Mouse (Mus musculus) CH12.LX (cell line): Measurements from ENCODE around the gene Itpk1. TPM values are rescaled to one million over a fixed set of nuclear protein-coding genes. Genes with fewer than 3 reads are reported as not detected.

Experiments
- DNase-seq: peaks from one replicate; pipeline ENCODE4 v3.0.0-alpha.2; 2013; ENCODE audit errors: extremely low read depth
- H3K27ac ChIP-seq: 2 replicates; pipeline ENCODE4 v1.5.1; 2012; ENCODE audit warnings: low read depth, mild to moderate bottlenecking, control low read depth, moderate library complexity; ENCODE audit not compliant: insufficient read depth
- H3K27me3 ChIP-seq: replicated peaks from 2 replicates; pipeline ENCODE3; 2012; ENCODE audit warnings: inconsistent platforms
- H3K36me3 ChIP-seq, 2 experiments: replicated peaks in 1 of 2; 2 replicates each; pipeline versions ENCODE3 to v1.6.1; 2012; ENCODE audit warnings: inconsistent platforms in 1 of 2, low read length in 1 of 2, mild to moderate bottlenecking in 1 of 2, mixed read lengths in 1 of 2, moderate library complexity in 1 of 2; ENCODE audit not compliant: control insufficient read depth in 1 of 2, insufficient read depth in 1 of 2
- H3K4me1 ChIP-seq, 2 experiments: 2 replicates each; pipeline ENCODE4 v1.6.1; 2012; ENCODE audit warnings: inconsistent platforms in 1 of 2, moderate library complexity in 1 of 2; ENCODE audit not compliant: insufficient read depth in 2 of 2, control insufficient read depth in 1 of 2
- H3K4me2 ChIP-seq: 2 replicates; pipeline ENCODE4 v1.6.1; 2012; ENCODE audit warnings: low read depth, mild to moderate bottlenecking, control low read depth; ENCODE audit not compliant: poor library complexity, insufficient read depth, severe bottlenecking
- H3K4me3 ChIP-seq, 3 experiments: fragments of 150-350 bp in 1 of 3; sonication (generic) in 1 of 3; replicated peaks in 1 of 3; 2 replicates each; pipeline versions ENCODE3 to v1.5.1; 2011 to 2012; ENCODE audit warnings: low read depth in 2 of 3, low read length in 2 of 3, mild to moderate bottlenecking in 2 of 3, moderate library complexity in 2 of 3, control low read depth in 1 of 3, improper control_type of control experiment in 1 of 3, inconsistent platforms in 1 of 3, mixed read lengths in 1 of 3; ENCODE audit not compliant: poor library complexity in 1 of 3
- H3K79me2 ChIP-seq: replicated peaks from 2 replicates; pipeline ENCODE4 v1.6.1; 2012; ENCODE audit warnings: mild to moderate bottlenecking, moderate library complexity; ENCODE audit not compliant: control insufficient read depth, poor library complexity, insufficient read depth, severe bottlenecking; ENCODE audit errors: extremely low read depth
- H3K9ac ChIP-seq: 2 replicates; pipeline ENCODE4 v1.6.1; 2012; ENCODE audit warnings: low read depth, mild to moderate bottlenecking, control low read depth, moderate library complexity; ENCODE audit not compliant: insufficient read depth
- H3K9me3 ChIP-seq: replicated peaks from 2 replicates; pipeline ENCODE3; 2012; ENCODE audit warnings: low read length, inconsistent platforms, mixed read lengths
- BHLHE40 ChIP-seq: IDR thresholded peaks from 2 replicates; pipeline ENCODE4 v1.6.1; 2011; ENCODE audit warnings: mild to moderate bottlenecking, low read depth, low read length, improper control_type of control experiment
- CHD2 ChIP-seq: IDR thresholded peaks from 2 replicates; pipeline ENCODE4 v1.6.1; 2011; ENCODE audit warnings: low read length, improper control_type of control experiment
- CTCF ChIP-seq, 2 experiments: IDR thresholded peaks in 1 of 2; conservative IDR thresholded peaks in 1 of 2; 2 replicates each; pipeline ENCODE4 v1.5.1; 2011 to 2012; ENCODE audit warnings: low read depth in 2 of 2, low read length in 2 of 2, improper control_type of control experiment in 1 of 2, inconsistent platforms in 1 of 2, mild to moderate bottlenecking in 1 of 2, moderate library complexity in 1 of 2
- ELF1 ChIP-seq: IDR thresholded peaks from 2 replicates; pipeline ENCODE4 v1.6.1; 2014; ENCODE audit warnings: low read depth, mild to moderate bottlenecking, inconsistent platforms, low read length, improper control_type of control experiment
- EP300 ChIP-seq: IDR thresholded peaks from 2 replicates; pipeline ENCODE4 v1.6.1; 2011; ENCODE audit warnings: low read length, improper control_type of control experiment
- ETS1 ChIP-seq: conservative IDR thresholded peaks from 2 replicates; pipeline ENCODE4 v1.6.1; 2012; ENCODE audit warnings: low read depth, mild to moderate bottlenecking, inconsistent platforms, low read length, improper control_type of control experiment, moderate library complexity
- HCFC1 ChIP-seq: IDR thresholded peaks from 2 replicates; pipeline ENCODE4 v1.6.1; 2012; ENCODE audit warnings: low read depth, mild to moderate bottlenecking, inconsistent platforms, low read length, improper control_type of control experiment
- IRF4 ChIP-seq: IDR thresholded peaks from 2 replicates; pipeline ENCODE4 v1.6.1; 2014; ENCODE audit warnings: low read depth, mild to moderate bottlenecking, inconsistent platforms, low read length, improper control_type of control experiment
- JUN ChIP-seq: IDR thresholded peaks from 2 replicates; pipeline ENCODE4 v1.6.1; 2011; ENCODE audit warnings: low read depth, mild to moderate bottlenecking, low read length, improper control_type of control experiment, moderate library complexity; ENCODE audit not compliant: insufficient read depth
- JUND ChIP-seq: conservative IDR thresholded peaks from 2 replicates; pipeline ENCODE4 v1.6.1; 2011; ENCODE audit warnings: low read depth, low read length, improper control_type of control experiment
- KAT2A ChIP-seq: IDR thresholded peaks from 2 replicates; pipeline ENCODE4 v1.6.1; 2012; ENCODE audit warnings: low read length, improper control_type of control experiment, inconsistent platforms; ENCODE audit not compliant: insufficient replicate concordance
- MAX ChIP-seq: IDR thresholded peaks from 2 replicates; pipeline ENCODE4 v1.6.1; 2011; ENCODE audit warnings: low read length, improper control_type of control experiment
- MAZ ChIP-seq: IDR thresholded peaks from 2 replicates; pipeline ENCODE4 v1.6.1; 2012; ENCODE audit warnings: low read depth, mild to moderate bottlenecking, inconsistent platforms, low read length, improper control_type of control experiment, moderate library complexity
- MEF2A ChIP-seq: IDR thresholded peaks from 2 replicates; pipeline ENCODE4 v1.6.1; 2014; ENCODE audit warnings: low read depth, mild to moderate bottlenecking, inconsistent platforms, low read length, improper control_type of control experiment, borderline replicate concordance
- MXI1 ChIP-seq: IDR thresholded peaks from 2 replicates; pipeline ENCODE4 v1.6.1; 2011; ENCODE audit warnings: mild to moderate bottlenecking, low read depth, low read length, improper control_type of control experiment
- MYC ChIP-seq: IDR thresholded peaks from 2 replicates; pipeline ENCODE4 v1.6.1; 2011; ENCODE audit warnings: low read depth, mild to moderate bottlenecking, improper control_type of control experiment, low read length
- NELFE ChIP-seq: IDR thresholded peaks from 2 replicates; pipeline ENCODE4 v1.6.1; 2011; ENCODE audit warnings: low read depth, low read length, improper control_type of control experiment
- NRF1 ChIP-seq: IDR thresholded peaks from 2 replicates; pipeline ENCODE4 v1.6.1; 2014; ENCODE audit warnings: low read depth, mild to moderate bottlenecking, inconsistent platforms, low read length, improper control_type of control experiment, moderate library complexity
- POLR2A ChIP-seq: IDR thresholded peaks from 2 replicates; pipeline ENCODE4 v1.6.1; 2011; ENCODE audit warnings: low read depth, mild to moderate bottlenecking, improper control_type of control experiment, low read length
- POLR2AphosphoS2 ChIP-seq: IDR thresholded peaks from 2 replicates; pipeline ENCODE4 v1.6.1; 2011; ENCODE audit warnings: low read depth, low read length, improper control_type of control experiment
- RAD21 ChIP-seq: IDR thresholded peaks from 2 replicates; pipeline ENCODE4 v1.6.1; 2011; ENCODE audit warnings: low read depth, mild to moderate bottlenecking, low read length, improper control_type of control experiment, moderate library complexity
- RCOR1 ChIP-seq: conservative IDR thresholded peaks from 2 replicates; pipeline ENCODE4 v1.6.1; 2012; ENCODE audit warnings: low read depth, mild to moderate bottlenecking, inconsistent platforms, low read length, improper control_type of control experiment
- SIN3A ChIP-seq: IDR thresholded peaks from 2 replicates; pipeline ENCODE4 v1.6.1; 2012; ENCODE audit warnings: low read length, improper control_type of control experiment, inconsistent platforms
- TCF12 ChIP-seq: IDR thresholded peaks from 2 replicates; pipeline ENCODE4 v1.6.1; 2014; ENCODE audit warnings: low read depth, mild to moderate bottlenecking, inconsistent platforms, low read length, improper control_type of control experiment
- UBTF ChIP-seq: IDR thresholded peaks from 2 replicates; pipeline ENCODE4 v1.6.1; 2012; ENCODE audit warnings: low read depth, mild to moderate bottlenecking, inconsistent platforms, low read length, improper control_type of control experiment, moderate library complexity
- USF2 ChIP-seq: conservative IDR thresholded peaks from 2 replicates; pipeline ENCODE4 v1.6.1; 2011; ENCODE audit warnings: low read depth, low read length, improper control_type of control experiment
- ZC3H11A ChIP-seq: IDR thresholded peaks from 2 replicates; pipeline ENCODE4 v1.6.1; 2012; ENCODE audit warnings: low read depth, mild to moderate bottlenecking, inconsistent platforms, low read length, improper control_type of control experiment
- ZMIZ1 ChIP-seq: IDR thresholded peaks from 2 replicates; pipeline ENCODE4 v1.6.1; 2012; ENCODE audit warnings: low read depth, mild to moderate bottlenecking, inconsistent platforms, low read length, improper control_type of control experiment
- ZNF384 ChIP-seq: IDR thresholded peaks from 2 replicates; pipeline ENCODE4 v1.6.1; 2012; ENCODE audit warnings: low read depth, low read length, improper control_type of control experiment, inconsistent platforms
- dilution Hi-C: fragments of 300-500 bp; cut with MboI; formaldehyde crosslinking; loops from 2 replicates; pipeline ENCODE4 v1.14.3; 2020; ENCODE audit warnings: low sequenced_read_pairs; ENCODE audit not compliant: extremely low pct_unique_long_range_greater_than_20kb, extremely low pct_ligation_motif_present
- in situ Hi-C: fragments of 300-500 bp; cut with MboI; formaldehyde crosslinking; loops from 3 replicates; pipeline ENCODE4 v1.14.3; 2019; ENCODE audit warnings: low sequenced_read_pairs, low pct_ligation_motif_present, low pct_unique_long_range_greater_than_20kb, mixed read lengths
- polyA plus RNA-seq: library from polyadenylated mRNA; unstranded; fragments of >175 nt; gene quantifications from 2 replicates; pipeline ENCODE4 v1.2.1, GENCODE M21; 2012; ENCODE audit warnings: low read depth; ENCODE audit not compliant: insufficient read length
- total RNA-seq, 2 experiments: library from RNA; depleted of rRNA; stranded (reverse); fragments of 300-350 nt in 1 of 2; fragments of >200 nt in 1 of 2; gene quantifications; 2 replicates each; pipeline ENCODE4 v1.2.3; 2012 to 2014

Gene Itpk1
- total and polyA plus RNA-seq, 3 experiments, result 14.0 to 25.1 (median 19.2) TPM

- no peak for DNase-seq
- Histone ChIP-seq H3K9ac (no peak overlapping the region), H3K79me2 (peaks cover 2% of the 10 kb centered on the region; the same call in 1 of the 2 replicates), H3K27ac (no peak overlapping the region), H3K4me2 (no peak overlapping the region), H3K9me3 (no peaks in the 10 kb centered on the region), H3K4me1 (peaks cover 24 to 93% of the 10 kb centered on the region in 2 experiments), H3K27me3 (no peaks in the 10 kb centered on the region), H3K4me3 (no peak overlapping the region), H3K36me3 (peaks cover 11 to 71% of the 10 kb centered on the region in 2 experiments)
- TF ChIP-seq USF2 (no peak), POLR2AphosphoS2 (no peak), IRF4 (no peak), JUN (no peak), UBTF (no peak), ELF1 (no peak), BHLHE40 (no peak)
- dilution Hi-C loops, result no loop called here
- in situ Hi-C loops, result no loop called here
Measured at GRCm38 (mm10) chr12:102674123-102674522, 30.6 kb downstream of the Itpk1 start.

GRCm38 (mm10) chr12:102672857-102673839 lies 31.6 kb downstream of the Itpk1 start:
- Histone ChIP-seq H3K4me1 (peaks cover 24 to 86% of the 10 kb centered on the region in 2 experiments), H3K79me2 (peaks cover 2% of the 10 kb centered on the region; the same call in 1 of the 2 replicates), H3K4me3 (peak overlapping the region in 1 of 3 experiments; percentile 27), H3K9ac (no peak overlapping the region), H3K27ac (peak overlapping the region; percentile 74; the same call in 1 of the 2 replicates), H3K4me2 (no peak overlapping the region), H3K9me3 (no peaks in the 10 kb centered on the region), H3K36me3 (peaks cover 15 to 72% of the 10 kb centered on the region in 2 experiments), H3K27me3 (no peaks in the 10 kb centered on the region)
- DNase-seq, result no peak
- in situ Hi-C loops, result no loop called here
- dilution Hi-C loops, result no loop called here
- no peak for TF ChIP-seq MAX
- TF ChIP-seq BHLHE40, result no peak
- no peak for TF ChIP-seq KAT2A
- no peak for TF ChIP-seq RAD21
- TF ChIP-seq USF2, result no peak
- TF ChIP-seq HCFC1, result no peak
- TF ChIP-seq SIN3A, result no peak
- TF ChIP-seq MAZ, result no peak
- no peak for TF ChIP-seq RCOR1
- peak; percentile 38; the same call in 1 of the 2 replicates for TF ChIP-seq EP300
- no peak for TF ChIP-seq MEF2A
- no peak for TF ChIP-seq CTCF (conservative IDR thresholded peaks at IDR 0.05 in 1 of 2, IDR thresholded peaks at IDR 0.05 in 1 of 2; ENCODE audit: low read depth in 2 of 2, low read length in 2 of 2)
- no peak; the same call in 1 of the 2 replicates for TF ChIP-seq ETS1
- TF ChIP-seq JUND, result no peak
- no peak for TF ChIP-seq JUN
- peak; percentile 40; the same call in 1 of the 2 replicates for TF ChIP-seq MXI1
- no peak for TF ChIP-seq POLR2A
- TF ChIP-seq NRF1, result no peak
- no peak for TF ChIP-seq POLR2AphosphoS2
- no peak for TF ChIP-seq UBTF
- TF ChIP-seq CHD2, result no peak
- TF ChIP-seq NELFE, result no peak
- TF ChIP-seq ELF1, result peak; percentile 11; the same call in 1 of the 2 replicates
- no peak for TF ChIP-seq MYC
- TF ChIP-seq TCF12, result peak; percentile 15; the same call in 1 of the 2 replicates
- TF ChIP-seq ZMIZ1, result no peak
- 0 out of 2 replicates have a peak, but pooled peaks have one; percentile 52 for TF ChIP-seq IRF4
- TF ChIP-seq ZC3H11A, result no peak
- peak; percentile 72 for TF ChIP-seq ZNF384
